Mouse (Mus musculus) lung, postnatal 0 days (tissue): Measurements from ENCODE around the gene Tmem53. TPM values are rescaled to one million over a fixed set of nuclear protein-coding genes. Genes with fewer than 3 reads are reported as not detected.

Experiments
- ATAC-seq: fragments of 200-750 bp; cut with Nextera tagmentation; 2 replicates; pipeline ENCODE4 v1.8.0; 2017; ENCODE audit warnings: moderate library complexity
- DNase-seq: peaks from one replicate; pipeline ENCODE4 v3.0.0-alpha.2; 2016; ENCODE audit warnings: low spot score
- H3K27ac ChIP-seq: fragments of 300-500 bp; sonication (generic); 2 replicates; pipeline ENCODE4 v1.5.1; 2014; ENCODE audit warnings: antibody characterized with exemption, mild to moderate bottlenecking, low read length, mixed read lengths
- H3K27me3 ChIP-seq: fragments of 300-500 bp; sonication (generic); replicated peaks from 2 replicates; pipeline ENCODE4 v1.6.1; 2014; ENCODE audit warnings: low read length, mixed read lengths; ENCODE audit not compliant: insufficient read depth
- H3K36me3 ChIP-seq: fragments of 300-500 bp; sonication (generic); 2 replicates; pipeline ENCODE4 v1.6.1; 2014; ENCODE audit warnings: low read length, mixed read lengths; ENCODE audit not compliant: insufficient read depth
- H3K4me1 ChIP-seq: fragments of 300-500 bp; sonication (generic); 2 replicates; pipeline ENCODE4 v1.6.1; 2014; ENCODE audit warnings: antibody characterized with exemption, low read depth, low read length, mixed read lengths; ENCODE audit not compliant: insufficient read depth
- H3K4me2 ChIP-seq: fragments of 300-500 bp; sonication (generic); replicated peaks from 2 replicates; pipeline ENCODE4 v1.6.1; 2014; ENCODE audit warnings: low read depth, mild to moderate bottlenecking, low read length, moderate library complexity, mixed read lengths
- H3K4me3 ChIP-seq: fragments of 300-500 bp; sonication (generic); 2 replicates; pipeline ENCODE4 v1.5.1; 2014; ENCODE audit warnings: low read depth, low read length
- H3K9ac ChIP-seq: fragments of 300-500 bp; sonication (generic); replicated peaks from 2 replicates; pipeline ENCODE4 v1.6.1; 2014; ENCODE audit warnings: low read depth, mild to moderate bottlenecking
- H3K9me3 ChIP-seq: fragments of 300-500 bp; sonication (generic); 2 replicates; pipeline ENCODE4 v1.6.1; 2016; ENCODE audit warnings: low read length, mixed read lengths
- CTCF ChIP-seq: IDR thresholded peaks from 2 replicates; pipeline ENCODE4 v1.5.1; 2016; ENCODE audit warnings: antibody characterized with exemption, mild to moderate bottlenecking
- EP300 ChIP-seq: IDR thresholded peaks from 2 replicates; pipeline ENCODE4 v1.6.1; 2016; ENCODE audit warnings: antibody characterized with exemption, mild to moderate bottlenecking, control low read depth
- WGBS: fragments of 180-500 bp; shearing (Covaris S2); extraction: QIAGEN DNeasy Blood & Tissue Kit; methylation state at CpG from one replicate; pipeline ENCODE4 v1.1.7; 2014; 5-methylcytosine and 5-hydroxymethylcytosine counted together
- polyA plus RNA-seq: library from polyadenylated mRNA; unstranded; fragments of >200 nt; fragmentation: Nextera tagmentation; extraction: Ambion mirVana; gene quantifications from 2 replicates; pipeline ENCODE4 v1.2.1, GENCODE M21; 2015

The Tmem53 gene
- polyA plus RNA-seq, 1 experiment from 2014 or later, result 27.6 TPM

DNA sequence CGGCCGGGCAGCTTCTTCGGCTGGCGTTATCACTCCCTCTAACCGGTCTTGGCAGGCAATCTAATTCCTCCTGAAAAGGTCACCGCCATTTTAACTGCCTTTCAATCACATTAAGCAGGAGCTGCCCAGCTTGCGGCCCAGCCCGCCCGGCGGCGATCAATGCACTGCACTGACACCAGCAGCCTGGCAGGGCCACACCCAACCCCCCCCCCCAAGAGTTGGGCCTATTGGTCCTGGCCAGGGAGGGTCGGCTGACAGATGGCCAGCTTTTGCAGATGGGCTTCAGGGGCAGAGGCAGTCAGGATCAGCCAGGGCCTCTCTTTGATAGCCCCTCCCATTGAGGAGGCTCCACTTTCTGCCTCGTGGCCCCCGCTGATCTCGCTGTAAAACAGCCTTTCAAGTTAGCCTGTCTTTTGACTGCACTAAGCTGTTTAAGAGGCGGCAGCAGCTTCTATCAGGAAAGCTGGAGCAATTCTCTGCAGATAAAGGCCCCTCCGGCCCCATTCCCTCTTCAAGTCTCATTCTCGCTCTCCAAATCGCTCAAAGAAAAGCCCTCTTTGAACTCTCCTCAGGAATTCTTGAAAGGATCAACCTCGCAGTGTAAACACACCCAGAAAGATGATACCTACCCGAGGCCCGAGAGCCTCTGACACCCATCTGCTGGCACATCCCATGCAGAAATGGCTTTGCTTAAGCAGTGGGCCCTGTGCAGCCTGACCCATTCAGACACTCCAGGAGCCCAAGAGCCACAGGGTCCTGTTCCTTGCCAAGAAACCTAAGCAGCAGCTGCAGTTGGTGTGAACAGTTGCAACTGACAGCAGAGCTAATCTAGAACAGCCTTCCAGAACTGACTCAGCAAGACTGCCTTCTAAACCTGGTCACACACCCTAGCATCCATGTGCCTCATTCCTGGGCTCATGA, 31.8 kb downstream of the Tmem53 start:
- no peaks in the 10 kb centered on the region for H3K9me3 ChIP-seq
- ATAC-seq (no peak), DNase-seq (no peak)
- TF ChIP-seq CTCF (no peak), EP300 (no peak)
- peak overlapping the region; percentile 12; the same call in 1 of the 2 replicates for H3K9ac ChIP-seq
- H3K27ac ChIP-seq, result no peak overlapping the region
- no peak overlapping the region for H3K4me3 ChIP-seq
- H3K27me3 ChIP-seq, result no peaks in the 10 kb centered on the region
- no peaks in the 10 kb centered on the region for H3K4me1 ChIP-seq
- H3K36me3 ChIP-seq, result peaks cover 14% of the 10 kb centered on the region
- 47% methylated on average over 22 of the region's 22 CpGs for WGBS
- no peak overlapping the region for H3K4me2 ChIP-seq

DNA sequence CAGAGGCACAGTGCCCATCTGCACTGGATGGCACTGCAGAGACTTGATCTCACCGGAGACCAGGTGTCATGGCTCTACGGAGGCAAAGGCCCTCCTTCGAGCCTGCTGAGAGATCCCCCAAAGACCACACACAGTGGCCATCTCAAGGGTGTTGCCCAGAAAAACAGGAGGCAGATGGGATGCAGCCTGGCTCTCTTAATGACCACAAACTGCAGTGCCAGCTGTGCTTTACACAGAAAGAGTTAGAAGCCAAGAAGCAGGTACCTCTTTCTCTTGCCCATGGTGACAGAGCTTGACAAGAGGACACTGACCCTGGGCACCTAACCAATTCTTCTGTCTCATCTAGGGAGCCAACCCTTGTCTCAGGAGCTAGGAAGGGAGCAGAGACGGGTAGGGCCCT, 32.6 kb downstream of the Tmem53 start:
- H3K4me2 ChIP-seq, result no peak overlapping the region
- no peak overlapping the region for H3K4me3 ChIP-seq
- no peak overlapping the region for H3K27ac ChIP-seq
- H3K9me3 ChIP-seq, result no peaks in the 10 kb centered on the region
- H3K27me3 ChIP-seq, result no peaks in the 10 kb centered on the region
- peak overlapping the region; percentile 12; the same call in 1 of the 2 replicates for H3K9ac ChIP-seq
- H3K36me3 ChIP-seq, result peaks cover 14% of the 10 kb centered on the region
- DNase-seq (no peak), ATAC-seq (no peak)
- no peak for TF ChIP-seq CTCF
- no peak for TF ChIP-seq EP300
- WGBS, result 50% methylated on average over 4 of the region's 4 CpGs
- H3K4me1 ChIP-seq, result no peaks in the 10 kb centered on the region

DNA sequence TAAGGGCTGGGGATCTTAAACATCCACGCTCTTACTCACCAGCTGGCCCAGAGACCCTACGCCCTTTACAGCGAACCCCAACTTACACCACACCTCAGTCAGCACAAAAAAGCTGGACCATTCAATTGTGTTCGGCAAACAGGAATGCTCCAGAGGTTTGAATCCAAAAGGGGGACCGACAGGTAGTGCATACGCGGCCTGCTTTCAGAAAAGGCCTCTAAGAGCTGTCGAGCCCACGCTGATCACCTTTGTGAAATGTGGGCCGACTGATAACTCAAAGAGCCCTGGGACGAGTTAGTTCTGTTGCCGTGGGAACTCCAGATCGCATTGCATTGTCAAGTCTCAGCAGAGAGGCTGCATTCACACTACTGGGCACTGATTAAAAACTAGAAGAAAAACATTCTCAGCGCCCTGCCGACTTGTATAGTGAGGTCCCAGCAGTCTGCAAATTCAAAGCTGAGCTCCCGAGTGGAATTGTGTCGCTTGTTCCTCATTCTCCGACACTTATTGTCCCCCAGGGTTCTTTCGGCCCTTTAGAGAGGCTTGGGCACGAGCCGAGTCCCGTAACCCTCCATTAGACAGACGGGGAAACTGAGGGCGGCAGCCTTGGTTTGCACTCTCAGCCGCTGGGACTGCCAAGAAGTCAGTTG, 36.7 kb downstream of the Tmem53 start:
- H3K4me3 ChIP-seq, result peak overlapping the region; percentile 81
- H3K36me3 ChIP-seq, result peaks cover 9% of the 10 kb centered on the region
- no peaks in the 10 kb centered on the region for H3K9me3 ChIP-seq
- H3K27me3 ChIP-seq, result no peaks in the 10 kb centered on the region
- H3K4me2 ChIP-seq, result peak overlapping the region; percentile 74
- ATAC-seq, result 0 out of 2 replicates have a peak, but pooled peaks have one; percentile 1
- WGBS, result 17% methylated on average over 25 of the region's 25 CpGs
- TF ChIP-seq EP300 (no peak), CTCF (no peak)
- peak overlapping the region; percentile 73 for H3K9ac ChIP-seq
- H3K4me1 ChIP-seq, result no peaks in the 10 kb centered on the region
- H3K27ac ChIP-seq, result peak overlapping the region; percentile 98
- peak; percentile 22 for DNase-seq

DNA sequence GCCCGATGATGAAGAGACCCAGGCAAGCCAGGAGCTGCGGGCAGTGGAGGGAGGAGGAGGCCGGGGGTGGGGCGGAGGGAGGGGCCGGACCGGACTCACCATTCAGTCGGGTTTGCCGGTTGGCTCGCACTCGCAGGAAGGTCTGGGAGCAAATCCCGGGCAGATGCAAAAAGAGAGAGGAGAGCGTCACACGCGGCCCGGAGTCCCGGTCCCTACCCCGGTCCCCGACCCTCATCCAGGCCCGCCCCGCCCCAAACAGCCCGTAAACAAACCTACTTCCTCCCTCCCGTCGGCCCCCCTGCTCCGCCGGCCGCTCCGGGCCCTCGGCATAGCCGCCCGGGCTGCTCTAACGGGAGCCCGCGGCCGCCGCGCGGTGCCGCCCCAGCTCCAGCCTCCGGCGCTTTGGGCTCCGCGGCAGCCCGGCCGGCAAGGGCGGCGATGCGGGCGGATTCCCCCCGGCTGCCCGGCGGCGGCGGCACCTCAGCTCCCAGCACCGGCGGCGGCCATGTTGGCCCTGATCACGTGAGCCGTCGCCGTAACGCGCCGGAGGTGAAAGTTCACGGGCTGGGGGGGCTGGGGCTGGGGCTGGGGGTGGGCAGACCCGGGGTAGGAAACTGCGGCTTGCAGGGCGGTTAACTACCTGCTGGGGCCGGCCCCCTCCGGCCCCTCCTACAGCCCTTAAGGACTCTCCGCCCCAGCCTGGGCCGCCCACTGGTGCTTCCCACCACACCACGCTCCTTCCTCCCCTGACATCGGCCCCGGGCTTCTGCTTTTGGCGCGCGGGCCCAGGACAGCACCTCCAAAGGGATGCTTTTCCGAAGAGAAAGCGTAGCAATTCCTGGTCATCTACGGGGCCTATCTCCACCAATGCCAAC, 37.4 kb downstream of the Tmem53 start:
- peak; percentile 90 for DNase-seq
- TF ChIP-seq EP300 (no peak), CTCF (no peak)
- H3K9ac ChIP-seq, result peak overlapping the region; percentile 73
- peak; percentile 92 for ATAC-seq
- WGBS, result under 1% methylated on average over 55 of the region's 80 CpGs
- peak overlapping the region; percentile 81 for H3K4me3 ChIP-seq
- peak overlapping the region; percentile 98 for H3K27ac ChIP-seq
- H3K4me1 ChIP-seq, result no peaks in the 10 kb centered on the region
- H3K27me3 ChIP-seq, result no peaks in the 10 kb centered on the region
- no peaks in the 10 kb centered on the region for H3K9me3 ChIP-seq
- H3K36me3 ChIP-seq, result peaks cover 9% of the 10 kb centered on the region
- peak overlapping the region; percentile 74 for H3K4me2 ChIP-seq

DNA sequence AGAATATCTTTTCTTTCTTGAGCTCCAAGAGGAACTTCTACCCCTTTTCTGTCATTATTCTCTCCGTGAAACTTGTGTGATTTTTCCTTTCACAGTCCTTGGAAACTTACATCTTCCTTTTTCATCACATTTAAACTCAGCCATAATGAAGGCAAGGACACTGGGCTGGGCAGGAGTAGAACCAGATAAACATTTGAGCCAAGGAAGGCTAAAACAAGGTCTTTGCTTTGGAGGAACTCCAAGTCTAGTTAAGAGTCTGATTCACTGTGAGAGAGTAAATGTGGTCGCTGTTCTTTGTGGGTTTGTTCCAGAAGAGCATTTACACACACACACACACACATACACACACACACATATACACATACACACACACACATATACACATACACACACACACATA, 39.9 kb downstream of the Tmem53 start:
- Histone ChIP-seq H3K9ac (no peak overlapping the region), H3K4me3 (no peak overlapping the region), H3K4me1 (no peaks in the 10 kb centered on the region), H3K9me3 (no peaks in the 10 kb centered on the region), H3K4me2 (no peak overlapping the region), H3K27ac (no peak overlapping the region), H3K27me3 (no peaks in the 10 kb centered on the region), H3K36me3 (no peaks in the 10 kb centered on the region)
- ATAC-seq (no peak), DNase-seq (no peak)
- WGBS, result 68% methylated on average over 2 of the region's 2 CpGs
- TF ChIP-seq EP300 (no peak), CTCF (no peak)
